Mouse (Mus musculus): ENCODE results near the gene H2-Aa. TPM values are rescaled to one million over a fixed set of nuclear protein-coding genes. Genes with fewer than 3 reads are reported as not detected.

Gene H2-Aa
- polyA plus RNA-seq, 1 experiment from 2014 or later, result not detected

DNA sequence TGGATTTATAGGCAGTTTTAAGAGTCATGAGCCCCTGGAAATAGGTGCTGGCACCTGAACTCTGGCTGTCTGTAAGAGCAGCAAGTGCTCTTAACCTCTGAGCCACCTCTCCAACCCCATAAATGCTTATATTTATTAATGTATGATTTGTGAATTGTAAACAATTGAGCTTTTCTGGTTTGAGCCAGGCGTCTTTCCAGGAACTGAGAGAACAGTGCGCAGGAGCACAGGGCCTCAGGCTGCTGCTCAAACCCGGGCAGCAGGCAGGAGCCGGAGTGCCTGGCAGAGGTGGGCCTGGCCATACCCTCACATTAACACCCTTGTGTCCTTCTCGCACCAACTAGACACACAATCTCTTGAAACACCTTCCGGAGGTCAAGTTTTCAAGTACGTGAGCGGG is 12.4 kb upstream of the H2-Aa start:
- in situ Hi-C loops (cut with MboI; ENCODE audit: low pct_unique_long_range_greater_than_20kb), result no loop called here
- ChIA-PET POLR2A (no interaction called here), CTCF (interaction anchor here (1.1 kb wide), 1 partner anchor 11 kb away, joined by 3 read pairs; no protein-coding TSS in a partner anchor)
- H3K27me3 ChIP-seq, result peaks cover 9% of the 10 kb centered on the region
- no peak for ATAC-seq
- no peak for TF ChIP-seq CTCF (IDR thresholded peaks at IDR 0.05)
- DNase-seq (ENCODE audit: low read depth, low spot score), result no peak

DNA sequence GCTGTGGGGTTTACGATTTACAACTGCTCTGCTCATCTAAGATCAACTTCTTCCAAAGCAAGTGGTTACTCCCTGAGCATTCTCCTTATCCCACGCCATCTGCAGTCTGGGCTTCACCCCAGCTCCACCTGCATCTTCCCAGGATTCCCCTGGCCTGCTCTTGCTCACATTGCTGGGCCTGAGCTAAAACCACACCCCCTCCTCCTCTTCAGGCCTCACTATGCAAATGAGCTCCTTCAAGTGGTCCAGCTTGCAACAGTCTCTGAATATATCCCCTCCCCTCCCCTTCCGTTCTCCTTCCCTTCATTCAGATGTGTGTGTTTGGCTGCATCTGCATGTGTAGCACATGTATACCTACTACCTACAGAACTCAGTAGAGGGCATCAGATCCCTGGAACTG is 11.7 kb upstream of the H2-Aa start:
- CTCF ChIA-PET, result interaction anchor here (1.1 kb wide), 1 partner anchor 10 kb away, joined by 3 read pairs; no protein-coding TSS in a partner anchor
- peaks cover 10% of the 10 kb centered on the region for H3K27me3 ChIP-seq
- no peak for ATAC-seq
- DNase-seq (ENCODE audit: low read depth, low spot score), result no peak
- POLR2A ChIA-PET, result no interaction called here
- in situ Hi-C loops (cut with MboI; ENCODE audit: low pct_unique_long_range_greater_than_20kb), result no loop called here
- no peak for TF ChIP-seq CTCF (IDR thresholded peaks at IDR 0.05)

DNA sequence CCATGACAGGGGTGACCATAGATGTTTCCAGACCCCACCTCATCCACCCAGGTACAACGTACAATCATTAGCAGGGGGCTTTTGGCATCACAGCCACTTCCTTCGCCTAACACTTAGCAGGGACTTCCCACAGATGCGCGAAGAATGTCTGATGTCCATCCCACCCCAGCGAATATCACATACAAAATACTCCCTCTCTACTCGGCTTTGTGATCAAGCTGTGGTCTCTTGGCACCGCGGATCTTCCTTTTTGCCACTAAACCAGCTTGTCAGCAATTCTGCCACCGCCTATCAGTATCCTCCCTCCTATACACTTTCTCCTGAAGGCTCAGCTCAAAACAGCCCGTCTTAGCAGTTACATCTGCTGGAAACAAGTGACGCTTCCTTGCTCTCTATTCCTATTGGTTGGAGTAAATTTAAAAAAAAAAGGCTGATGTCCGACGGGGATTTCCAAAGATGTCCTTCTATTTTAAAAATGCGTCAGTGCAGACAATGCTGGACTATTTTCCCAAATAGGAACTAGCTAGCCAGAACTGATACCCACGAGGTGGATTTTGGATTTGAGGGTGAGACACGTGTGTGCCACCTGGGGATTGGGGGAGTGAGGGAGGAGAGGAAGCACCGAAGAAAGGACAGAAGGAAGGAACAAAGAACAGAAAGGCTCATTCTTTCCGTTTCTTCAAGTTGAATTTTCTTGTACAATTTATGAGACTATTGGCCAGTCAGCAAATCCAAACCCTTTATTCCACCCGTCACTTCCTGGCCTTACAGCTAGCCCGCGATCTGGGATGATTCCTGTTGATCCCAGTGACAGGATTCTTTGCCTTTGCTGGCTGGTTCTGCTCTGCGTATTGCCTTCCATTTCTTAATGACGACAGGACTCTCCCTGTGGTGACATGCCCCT is 8.5 kb upstream of the H2-Aa start:
- peaks cover 10% of the 10 kb centered on the region for H3K27me3 ChIP-seq
- TF ChIP-seq CTCF (IDR thresholded peaks at IDR 0.05), result no peak
- ChIA-PET CTCF (no interaction called here), POLR2A (no interaction called here)
- ATAC-seq (no peak), DNase-seq (ENCODE audit: low read depth, low spot score) (no peak)
- in situ Hi-C loops (cut with MboI; ENCODE audit: low pct_unique_long_range_greater_than_20kb), result no loop called here

DNA sequence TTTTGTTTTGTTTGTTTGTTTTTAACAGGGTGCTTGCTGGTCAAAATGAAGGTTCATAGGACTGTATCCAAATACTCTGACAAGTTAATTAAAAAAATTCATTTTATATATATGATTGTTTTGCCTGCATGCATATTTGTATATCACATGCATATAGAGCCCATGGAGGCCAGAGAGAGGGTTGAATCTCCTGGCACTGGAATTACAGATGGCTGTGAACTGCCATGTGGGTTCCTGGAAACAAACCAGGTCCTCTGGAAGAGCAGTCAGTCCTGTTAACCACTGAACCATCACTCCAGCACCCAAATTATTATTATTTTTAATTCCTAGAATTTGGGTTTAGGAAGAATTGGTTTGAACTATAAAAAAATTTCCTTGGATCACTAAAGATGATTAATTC is 7.7 kb upstream of the H2-Aa start:
- DNase-seq (ENCODE audit: low read depth, low spot score), result no peak
- ChIA-PET CTCF (no interaction called here), POLR2A (no interaction called here)
- in situ Hi-C loops (cut with MboI; ENCODE audit: low pct_unique_long_range_greater_than_20kb), result no loop called here
- H3K27me3 ChIP-seq, result peaks cover 14% of the 10 kb centered on the region
- TF ChIP-seq CTCF (IDR thresholded peaks at IDR 0.05), result no peak
- no peak for ATAC-seq

DNA sequence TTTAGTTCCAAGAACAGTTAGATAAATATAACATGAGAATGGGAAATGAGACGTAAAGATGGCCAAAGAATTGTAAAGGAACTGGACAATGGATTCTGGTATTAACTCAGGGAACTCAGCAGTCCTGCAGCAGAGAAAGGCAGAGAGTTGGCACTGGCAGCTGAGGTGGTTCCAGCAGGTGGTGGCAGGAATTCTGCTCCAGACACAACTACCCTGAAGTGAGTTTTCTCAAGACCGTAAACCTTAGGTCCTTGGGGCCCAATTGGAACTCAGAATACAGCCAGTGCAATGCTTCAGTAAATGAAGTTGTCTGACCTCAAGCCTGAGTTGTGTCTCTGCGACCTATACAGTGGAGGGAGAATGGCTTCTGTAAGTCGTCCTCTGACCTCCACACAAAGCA is 6.6 kb upstream of the H2-Aa start:
- in situ Hi-C loops (cut with MboI; ENCODE audit: low pct_unique_long_range_greater_than_20kb), result no loop called here
- CTCF ChIA-PET, result interaction anchor here (0.7 kb wide), 1 partner anchor 19 kb away, joined by 3 read pairs; no protein-coding TSS in a partner anchor
- POLR2A ChIA-PET, result no interaction called here
- ATAC-seq (no peak), DNase-seq (ENCODE audit: low read depth, low spot score) (no peak)
- peaks cover 22% of the 10 kb centered on the region for H3K27me3 ChIP-seq
- no peak for TF ChIP-seq CTCF (IDR thresholded peaks at IDR 0.05)

DNA sequence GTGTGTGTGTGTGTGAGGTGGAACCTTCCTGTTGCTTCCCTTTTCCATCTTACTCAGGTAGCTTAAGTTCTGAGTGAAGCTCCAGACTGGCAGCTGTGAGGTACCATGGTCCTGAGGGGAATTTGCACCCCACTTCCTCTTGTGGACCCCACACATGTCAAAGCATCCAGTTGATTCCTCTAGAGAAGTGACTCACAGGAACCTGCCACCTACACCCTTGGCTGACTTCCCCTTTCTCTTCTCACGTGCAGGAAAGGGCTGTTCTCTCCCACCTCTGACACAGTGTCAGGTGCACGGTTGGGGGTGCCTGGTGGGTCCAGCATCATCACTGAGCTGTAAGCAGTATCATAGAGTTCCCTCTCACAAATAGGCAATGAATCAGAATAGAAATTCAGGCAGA is 5.9 kb upstream of the H2-Aa start:
- H3K27me3 ChIP-seq, result peaks cover 22% of the 10 kb centered on the region
- DNase-seq (ENCODE audit: low read depth, low spot score) (no peak), ATAC-seq (no peak)
- in situ Hi-C loops (cut with MboI; ENCODE audit: low pct_unique_long_range_greater_than_20kb), result no loop called here
- no peak for TF ChIP-seq CTCF (IDR thresholded peaks at IDR 0.05)
- ChIA-PET CTCF (no interaction called here), POLR2A (no interaction called here)

DNA sequence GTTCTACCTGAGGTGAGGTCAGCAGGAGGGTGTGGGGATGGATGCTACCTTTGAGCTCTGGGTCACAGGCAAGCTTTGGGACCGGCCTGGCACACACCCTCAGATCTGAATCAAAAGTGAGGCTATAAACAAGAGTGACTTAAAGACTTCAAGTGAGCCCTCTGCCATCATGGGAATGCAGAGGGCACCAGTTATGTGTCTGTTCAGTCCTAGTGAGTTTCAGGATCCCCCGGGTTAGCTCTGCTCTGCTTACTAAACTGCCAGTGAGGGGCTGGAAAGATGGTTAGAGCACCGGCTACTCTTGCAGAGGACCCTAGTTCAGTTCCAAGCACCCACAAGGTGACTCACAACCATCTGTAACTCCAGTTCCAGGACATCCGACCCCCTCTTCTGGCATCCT is 4.9 kb upstream of the H2-Aa start:
- DNase-seq (ENCODE audit: low read depth, low spot score) (no peak), ATAC-seq (no peak)
- in situ Hi-C loops (cut with MboI; ENCODE audit: low pct_unique_long_range_greater_than_20kb), result no loop called here
- ChIA-PET POLR2A (no interaction called here), CTCF (no interaction called here)
- peaks cover 22% of the 10 kb centered on the region for H3K27me3 ChIP-seq
- no peak for TF ChIP-seq CTCF (IDR thresholded peaks at IDR 0.05)

DNA sequence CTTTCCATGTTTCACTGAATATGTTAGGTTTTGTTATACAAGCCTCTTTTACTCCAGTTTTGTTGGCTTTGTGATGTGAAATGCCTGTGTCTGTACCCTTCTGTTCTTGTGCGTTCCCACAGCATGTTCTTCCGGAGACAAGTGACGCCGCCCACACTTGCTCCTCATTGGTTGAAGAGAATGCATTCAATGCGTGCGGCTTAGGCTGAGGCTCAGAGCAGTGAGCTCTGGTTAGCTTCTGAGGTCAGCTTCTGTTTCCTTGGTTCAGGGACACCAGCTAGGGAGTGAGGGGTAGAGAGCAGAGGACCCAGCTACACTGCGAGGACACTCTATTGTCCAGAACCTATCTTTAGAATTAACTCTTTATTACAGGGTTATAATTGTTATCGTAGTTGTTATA is 4.0 kb upstream of the H2-Aa start:
- in situ Hi-C loops (cut with MboI; ENCODE audit: low pct_unique_long_range_greater_than_20kb), result no loop called here
- CTCF ChIA-PET, result no interaction called here
- no peak for TF ChIP-seq CTCF (IDR thresholded peaks at IDR 0.05)
- POLR2A ChIA-PET, result no interaction called here
- ATAC-seq (no peak), DNase-seq (ENCODE audit: low read depth, low spot score) (no peak)
- H3K27me3 ChIP-seq, result peaks cover 22% of the 10 kb centered on the region

DNA sequence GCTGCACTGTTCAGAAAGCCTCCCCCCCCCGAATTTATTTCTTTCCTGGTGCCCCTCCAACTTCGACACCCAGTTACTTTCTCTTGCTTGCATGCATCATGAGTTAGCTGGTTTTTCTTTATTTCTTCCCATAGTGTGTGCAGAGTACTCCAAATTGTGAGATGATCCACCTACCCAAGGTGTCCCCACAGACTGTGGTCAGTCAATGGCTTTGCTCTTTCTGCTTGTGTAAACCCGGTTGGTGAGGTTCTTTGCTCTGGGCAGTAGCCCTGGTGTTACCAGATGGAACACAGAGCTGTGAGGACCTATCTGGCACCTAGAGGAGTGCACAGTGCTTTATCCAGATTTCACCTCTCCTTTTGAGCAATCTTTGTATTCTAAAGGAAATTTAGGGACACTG is 508 bp upstream of the H2-Aa start:
- ATAC-seq, result no peak
- peaks cover 30% of the 10 kb centered on the region for H3K27me3 ChIP-seq
- DNase-seq (ENCODE audit: low read depth, low spot score), result no peak
- ChIA-PET CTCF (interaction anchor here (1.4 kb wide), 1 partner anchor 20 kb away, joined by 3 read pairs; no protein-coding TSS in a partner anchor), POLR2A (no interaction called here)
- no peak for TF ChIP-seq CTCF (IDR thresholded peaks at IDR 0.05)
- in situ Hi-C loops (cut with MboI; ENCODE audit: low pct_unique_long_range_greater_than_20kb), result no loop called here

DNA sequence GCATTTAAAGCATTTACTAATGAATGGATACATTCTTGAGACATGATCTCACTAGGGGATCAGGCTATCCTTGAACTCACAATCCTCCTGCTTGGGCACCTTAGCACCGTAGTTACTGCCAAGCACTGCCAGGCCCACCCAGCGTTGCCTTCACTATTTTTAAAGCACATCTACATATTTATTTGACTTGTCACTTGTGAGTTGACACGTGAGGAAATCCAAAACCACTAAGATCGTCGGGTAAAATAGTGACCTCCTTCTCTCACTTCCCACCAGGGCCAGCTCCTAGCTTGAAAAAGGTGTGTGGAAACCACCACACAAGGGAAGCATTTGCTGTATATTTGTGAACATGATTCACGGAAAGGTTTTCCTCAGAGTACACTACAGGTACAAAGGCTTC is 624 bp downstream of the H2-Aa start:
- peaks cover 35% of the 10 kb centered on the region for H3K27me3 ChIP-seq
- in situ Hi-C loops (cut with MboI; ENCODE audit: low pct_unique_long_range_greater_than_20kb), result no loop called here
- no peak for ATAC-seq
- DNase-seq (ENCODE audit: low read depth, low spot score), result no peak
- ChIA-PET CTCF (interaction anchor here (1.0 kb wide), 1 partner anchor 37 kb away, joined by 3 read pairs; no protein-coding TSS in a partner anchor), POLR2A (no interaction called here)
- no peak for TF ChIP-seq CTCF (IDR thresholded peaks at IDR 0.05)

DNA sequence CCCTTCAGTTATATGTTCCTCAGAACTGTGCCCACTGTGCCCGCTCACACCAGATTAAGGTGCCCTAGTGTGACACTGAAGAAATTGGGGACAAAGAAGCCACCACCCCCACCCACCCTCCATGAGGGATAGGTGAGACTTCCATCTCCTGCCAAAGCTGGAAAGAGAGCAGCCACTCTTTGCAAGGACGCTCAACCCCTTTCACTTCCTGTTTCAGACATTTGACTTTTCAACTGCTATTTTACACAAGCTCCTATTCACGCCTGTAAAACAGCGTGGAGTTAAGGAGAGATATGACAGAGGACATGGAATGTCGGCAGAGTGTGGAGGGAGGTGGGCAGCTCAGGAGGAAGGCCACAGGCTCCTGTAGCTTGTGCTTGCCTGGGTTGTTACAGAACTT is 1.1 kb downstream of the H2-Aa start:
- ChIA-PET CTCF (interaction anchor here (1.0 kb wide), 1 partner anchor 36 kb away, joined by 3 read pairs; no protein-coding TSS in a partner anchor), POLR2A (no interaction called here)
- ATAC-seq (no peak), DNase-seq (ENCODE audit: low read depth, low spot score) (no peak)
- in situ Hi-C loops (cut with MboI; ENCODE audit: low pct_unique_long_range_greater_than_20kb), result no loop called here
- no peak for TF ChIP-seq CTCF (IDR thresholded peaks at IDR 0.05)
- H3K27me3 ChIP-seq, result peaks cover 33% of the 10 kb centered on the region
